Mouse (Mus musculus) spleen, adult 2 months (tissue): ENCODE results near the gene Apeh.

Source experiments
- CTCF ChIP-seq: fragments of 200-500 bp; IDR thresholded peaks from 2 replicates; pipeline ENCODE4 v1.5.1; 2011; ENCODE audit warnings: mild to moderate bottlenecking, inconsistent platforms; ENCODE audit not compliant: insufficient read depth, insufficient read length, insufficient replicate concordance; ENCODE audit errors: extremely low read depth
- POLR2A ChIP-seq: fragments of 200-500 bp; IDR thresholded peaks from 2 replicates; pipeline ENCODE4 v1.6.1; 2011; ENCODE audit warnings: low read depth, low read length, inconsistent platforms

DNA sequence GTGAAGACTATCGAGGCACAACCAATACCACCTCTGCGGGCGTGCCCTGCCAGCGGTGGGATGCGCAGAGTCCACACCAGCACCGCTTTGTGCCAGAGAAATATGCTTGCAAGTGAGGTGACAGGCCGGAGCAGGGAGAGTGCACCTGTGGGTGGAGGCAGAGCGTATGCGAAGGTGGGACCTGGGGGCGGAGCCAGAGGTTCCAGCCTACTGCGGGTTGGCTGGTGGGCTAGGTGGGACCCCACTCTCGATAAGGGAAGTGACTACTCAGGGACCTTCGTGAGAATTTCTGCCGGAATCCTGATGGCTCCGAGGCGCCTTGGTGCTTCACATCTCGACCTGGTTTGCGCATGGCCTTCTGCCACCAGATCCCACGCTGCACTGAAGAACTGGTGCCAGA is 11.9 kb downstream of the Apeh start:
- no peak for TF ChIP-seq POLR2A
- TF ChIP-seq CTCF, result no peak
